Mouse (Mus musculus) midbrain, embryonic 13.5 days (tissue): ENCODE measurements around the gene Insl3. TPM values are rescaled to one million over a fixed set of nuclear protein-coding genes. Genes with fewer than 3 reads are reported as not detected.
A peak's percentile ranks its signal among the peaks of the same experiment; 100 is the strongest.
"Not testable (repeated sequence)": the region's sequence is repeated elsewhere in the genome, so short reads cannot be mapped to it uniquely, and the experiment has no call there.

ENCODE experiments used
- ATAC-seq: fragments of 200-750 bp; cut with Nextera tagmentation; 2 replicates; pipeline ENCODE4 v1.8.0; 2017; ENCODE audit warnings: mild to moderate bottlenecking, moderate TSS enrichment, moderate library complexity
- H3K27ac ChIP-seq: fragments of 300-500 bp; sonication (generic); 2 replicates; pipeline ENCODE4 v1.5.1; 2015; ENCODE audit warnings: inconsistent platforms, mild to moderate bottlenecking, moderate library complexity
- H3K27me3 ChIP-seq: fragments of 300-500 bp; sonication (generic); 2 replicates; pipeline ENCODE4 v1.6.1; 2015; ENCODE audit warnings: mild to moderate bottlenecking, inconsistent platforms
- H3K36me3 ChIP-seq: fragments of 300-500 bp; sonication (generic); 2 replicates; pipeline ENCODE4 v1.6.1; 2015; ENCODE audit warnings: mild to moderate bottlenecking, inconsistent platforms
- H3K4me1 ChIP-seq: fragments of 300-500 bp; sonication (generic); replicated peaks from 2 replicates; pipeline ENCODE4 v1.6.1; 2015; ENCODE audit warnings: inconsistent platforms
- H3K4me2 ChIP-seq: fragments of 300-500 bp; sonication (generic); replicated peaks from 2 replicates; pipeline ENCODE4 v1.6.1; 2015; ENCODE audit warnings: moderate library complexity, mild to moderate bottlenecking, inconsistent platforms
- H3K4me3 ChIP-seq: fragments of 300-500 bp; sonication (generic); replicated peaks from 2 replicates; pipeline ENCODE4 v1.5.1; 2015; ENCODE audit warnings: mild to moderate bottlenecking, inconsistent platforms
- H3K9ac ChIP-seq: fragments of 300-500 bp; sonication (generic); replicated peaks from 2 replicates; pipeline ENCODE4 v1.6.1; 2015; ENCODE audit warnings: mild to moderate bottlenecking, inconsistent platforms
- H3K9me3 ChIP-seq: fragments of 300-500 bp; sonication (generic); 2 replicates; pipeline ENCODE4 v1.6.1; 2016; ENCODE audit warnings: mild to moderate bottlenecking, inconsistent platforms
- WGBS: fragments of 180-500 bp; shearing (Covaris S2); methylation state at CpG from one replicate; pipeline ENCODE4 v1.1.7; 2015; 5-methylcytosine and 5-hydroxymethylcytosine counted together
- polyA plus RNA-seq: library from polyadenylated mRNA; unstranded; fragments of >200 nt; fragmentation: Nextera tagmentation; extraction: Ambion mirVana; gene quantifications from 2 replicates; pipeline ENCODE4 v1.2.1, GENCODE M21; 2015

Insl3 gene
- polyA plus RNA-seq, 1 experiment from 2014 or later, result 0.79 TPM

DNA sequence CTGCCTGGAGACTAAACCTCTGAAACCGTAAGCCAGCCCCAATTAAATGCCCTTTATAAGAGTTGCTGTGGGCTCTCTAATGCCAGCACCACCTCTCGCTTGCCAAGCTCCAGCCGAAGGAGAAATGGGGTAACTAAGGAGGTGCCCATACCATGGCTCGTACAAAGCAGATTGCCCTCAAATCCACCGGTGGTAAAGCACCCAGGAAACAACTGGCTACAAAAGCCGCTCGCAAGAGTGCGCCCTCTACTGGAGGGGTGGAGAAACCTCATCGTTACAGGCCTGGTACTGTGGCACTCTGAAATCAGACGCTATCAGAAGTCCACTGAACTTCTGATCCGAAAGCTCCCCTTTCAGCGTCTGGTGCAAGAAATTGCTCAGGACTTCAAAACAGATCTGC lies 6.4 kb downstream of the Insl3 start:
- H3K4me2 ChIP-seq, H3K36me3 ChIP-seq, H3K27ac ChIP-seq, H3K9me3 ChIP-seq, ATAC-seq, H3K9ac ChIP-seq, H3K4me3 ChIP-seq: not testable (repeated sequence)
- 69% methylated on average over 12 of the region's 12 CpGs for WGBS
- Histone ChIP-seq H3K4me1 (peaks cover 12% of the 10 kb centered on the region), H3K27me3 (peaks cover 84% of the 10 kb centered on the region)

DNA sequence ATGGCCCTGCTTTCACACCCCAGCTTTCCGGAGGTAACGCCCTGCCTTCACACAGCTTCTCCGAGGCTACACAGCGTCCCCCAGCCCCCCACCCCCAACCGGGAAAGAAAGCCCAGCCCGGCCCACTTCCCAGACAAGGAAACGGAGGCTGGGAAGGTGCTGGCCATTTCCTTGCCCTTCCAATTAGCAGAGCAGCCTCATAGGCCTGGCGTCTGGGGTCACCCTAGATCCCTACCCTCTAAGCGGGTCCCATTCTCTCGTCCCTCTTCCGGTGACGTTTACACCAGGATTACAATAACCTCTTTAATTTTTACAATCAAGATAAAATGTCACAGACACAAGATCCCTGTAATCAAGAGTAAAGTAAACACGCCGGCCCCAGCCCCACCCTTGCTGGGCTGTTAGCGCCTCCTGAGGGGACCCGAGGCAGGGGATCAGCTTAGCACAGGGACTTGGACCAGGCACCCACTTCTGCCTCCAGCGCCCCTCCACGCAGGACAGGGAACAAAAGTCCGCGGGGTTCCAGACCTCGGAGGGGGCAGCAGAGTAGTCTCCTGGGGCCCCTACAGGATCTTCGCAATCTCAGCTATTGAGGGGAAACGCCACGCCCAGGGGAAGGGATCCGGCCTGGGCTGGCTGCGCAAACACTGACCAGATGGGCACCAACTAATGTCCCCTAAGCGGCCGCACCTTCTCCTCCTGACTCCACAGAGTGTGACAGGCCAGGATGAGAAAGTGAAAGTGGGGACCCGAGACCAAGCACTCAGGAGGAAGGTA lies 11.7 kb downstream of the Insl3 start:
- 13% methylated on average over 29 of the region's 29 CpGs for WGBS
- Histone ChIP-seq H3K9me3 (no peaks in the 10 kb centered on the region), H3K4me1 (no peaks in the 10 kb centered on the region; the same call in 1 of the 2 replicates), H3K36me3 (no peaks in the 10 kb centered on the region), H3K4me2 (peak overlapping the region; percentile 11; the same call in 1 of the 2 replicates), H3K4me3 (no peak overlapping the region), H3K27ac (no peak overlapping the region), H3K9ac (no peak overlapping the region), H3K27me3 (peaks cover 80% of the 10 kb centered on the region)
- ATAC-seq, result peak; percentile 34; the same call in 1 of the 2 replicates

DNA sequence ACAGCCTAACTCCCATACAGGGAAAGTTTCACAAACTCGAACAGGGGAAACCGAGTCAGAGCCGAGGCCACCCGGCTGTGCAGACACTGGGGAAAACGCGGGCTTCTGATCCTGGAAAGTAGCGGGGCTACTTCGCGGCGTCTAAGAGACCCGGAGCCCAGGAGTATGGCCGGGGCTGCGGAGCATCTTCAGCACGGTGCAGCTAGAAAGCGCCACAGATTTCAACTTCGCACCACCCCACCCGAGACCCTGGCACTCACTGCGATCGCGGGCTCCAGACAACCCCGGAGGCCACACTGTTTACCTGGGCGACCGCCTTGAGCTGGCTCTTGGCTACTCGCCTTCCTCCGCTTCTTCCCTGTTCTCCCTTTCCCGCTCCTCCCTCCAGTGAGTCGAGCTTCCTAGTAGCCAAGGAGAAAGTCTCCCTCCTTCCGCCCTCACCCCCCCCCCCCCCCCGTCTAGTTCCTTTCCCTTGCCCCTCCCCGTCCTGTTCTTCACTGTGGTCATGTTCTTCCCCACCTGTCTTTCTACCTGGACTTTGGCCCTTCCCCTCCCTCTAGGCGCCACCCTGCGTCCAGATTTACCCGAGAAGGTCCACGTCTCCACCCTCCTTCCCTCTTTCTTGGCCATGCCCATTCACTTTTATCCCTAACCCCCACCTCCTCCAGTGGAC lies 12.5 kb downstream of the Insl3 start, which contains the start of gene B3gnt3:
TSS of gene B3gnt3 (minus strand) at position 376 of the 673 bp plus-strand sequence.
- peaks cover 76% of the 10 kb centered on the region for H3K27me3 ChIP-seq
- 26% methylated on average over 33 of the region's 34 CpGs for WGBS
- ATAC-seq, result no peak

GRCm38 (mm10) chr8:71702087-71702432 lies 13.0 kb downstream of the Insl3 start:
- 35% methylated on average over 4 of the region's 4 CpGs for WGBS
- Histone ChIP-seq H3K9ac (no peak overlapping the region), H3K36me3 (no peaks in the 10 kb centered on the region), H3K9me3 (no peaks in the 10 kb centered on the region), H3K4me3 (no peak overlapping the region), H3K4me1 (no peaks in the 10 kb centered on the region; the same call in 1 of the 2 replicates), H3K27ac (no peak overlapping the region), H3K27me3 (peaks cover 73% of the 10 kb centered on the region), H3K4me2 (no peak overlapping the region)
- ATAC-seq, result no peak

More for the DNA sequence above, 12.5 kb downstream of the Insl3 start, which contains the start of gene B3gnt3:
- Histone ChIP-seq H3K27ac (no peak within 1 kb of the TSS), H3K36me3 (no peaks in the 10 kb centered on the region), H3K4me2 (peak within 1 kb of the TSS; percentile 11; the same call in 1 of the 2 replicates), H3K9ac (no peak within 1 kb of the TSS), H3K4me3 (no peak within 1 kb of the TSS), H3K9me3 (no peaks in the 10 kb centered on the region), H3K4me1 (no peaks in the 10 kb centered on the region; the same call in 1 of the 2 replicates)

- 85% methylated on average over 3 of the region's 3 CpGs for WGBS
- Histone ChIP-seq H3K27me3 (peaks cover 75% of the 10 kb centered on the region), H3K27ac (no peak overlapping the region), H3K9ac (no peak overlapping the region), H3K4me3 (no peak overlapping the region), H3K4me2 (no peak overlapping the region), H3K9me3 (no peaks in the 10 kb centered on the region), H3K4me1 (no peaks in the 10 kb centered on the region; the same call in 1 of the 2 replicates), H3K36me3 (no peaks in the 10 kb centered on the region)
- ATAC-seq, result no peak
These were observed 13.9 kb downstream of the Insl3 start for GRCm38 (mm10) chr8:71702923-71703322.

DNA sequence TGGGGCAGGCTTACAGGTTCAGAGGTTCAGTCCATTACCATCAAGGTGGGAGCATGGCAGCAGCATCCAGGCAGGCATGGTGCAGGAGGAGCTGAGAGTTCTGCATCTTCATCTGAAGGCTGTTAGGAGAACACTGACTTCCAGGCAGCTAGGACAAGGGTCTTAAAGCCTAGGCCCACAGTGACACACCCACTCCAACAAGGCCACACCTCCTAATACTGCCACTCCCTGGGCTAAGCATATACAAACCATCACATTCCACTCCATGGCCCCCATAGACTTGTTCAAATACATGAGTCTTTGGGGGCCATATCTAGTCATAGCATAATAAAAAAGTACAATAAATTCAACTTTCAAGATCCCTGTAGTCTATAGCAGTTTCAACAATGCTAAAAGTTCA lies 14.4 kb downstream of the Insl3 start:
- not testable (repeated sequence) for H3K36me3 ChIP-seq

DNA sequence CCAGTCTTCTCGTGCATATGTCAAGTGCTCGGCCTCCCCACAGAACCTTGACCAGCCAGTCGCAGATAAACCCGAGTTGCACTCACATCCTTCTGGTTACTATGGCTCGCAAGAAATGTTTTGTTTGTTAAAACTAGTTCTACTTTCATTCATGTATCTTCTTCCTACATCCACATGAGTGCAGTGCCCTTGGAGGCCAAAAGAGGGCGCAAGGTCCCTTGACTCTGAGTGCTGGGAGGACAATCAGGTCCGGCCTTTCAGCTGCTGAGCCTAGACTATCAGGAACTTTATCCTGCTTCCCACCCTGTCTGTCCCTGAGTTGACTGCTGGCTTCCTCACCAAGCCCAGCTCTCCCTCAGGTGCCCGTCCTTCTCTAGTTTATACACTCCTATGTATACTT lies 18.9 kb downstream of the Insl3 start:
- Histone ChIP-seq H3K4me2 (no peak overlapping the region), H3K4me1 (peaks cover 12% of the 10 kb centered on the region), H3K9ac (no peak overlapping the region), H3K27ac (no peak overlapping the region), H3K27me3 (peaks cover 45% of the 10 kb centered on the region), H3K4me3 (no peak overlapping the region), H3K9me3 (no peaks in the 10 kb centered on the region), H3K36me3 (peaks cover 31% of the 10 kb centered on the region)
- ATAC-seq, result no peak
- 32% methylated on average over 8 of the region's 8 CpGs for WGBS

More for the DNA sequence above, 14.4 kb downstream of the Insl3 start:
- peaks cover 77% of the 10 kb centered on the region for H3K27me3 ChIP-seq
- not testable (repeated sequence) for H3K9ac ChIP-seq, H3K4me3 ChIP-seq, H3K4me1 ChIP-seq, H3K9me3 ChIP-seq, ATAC-seq, H3K27ac ChIP-seq, H3K4me2 ChIP-seq

DNA sequence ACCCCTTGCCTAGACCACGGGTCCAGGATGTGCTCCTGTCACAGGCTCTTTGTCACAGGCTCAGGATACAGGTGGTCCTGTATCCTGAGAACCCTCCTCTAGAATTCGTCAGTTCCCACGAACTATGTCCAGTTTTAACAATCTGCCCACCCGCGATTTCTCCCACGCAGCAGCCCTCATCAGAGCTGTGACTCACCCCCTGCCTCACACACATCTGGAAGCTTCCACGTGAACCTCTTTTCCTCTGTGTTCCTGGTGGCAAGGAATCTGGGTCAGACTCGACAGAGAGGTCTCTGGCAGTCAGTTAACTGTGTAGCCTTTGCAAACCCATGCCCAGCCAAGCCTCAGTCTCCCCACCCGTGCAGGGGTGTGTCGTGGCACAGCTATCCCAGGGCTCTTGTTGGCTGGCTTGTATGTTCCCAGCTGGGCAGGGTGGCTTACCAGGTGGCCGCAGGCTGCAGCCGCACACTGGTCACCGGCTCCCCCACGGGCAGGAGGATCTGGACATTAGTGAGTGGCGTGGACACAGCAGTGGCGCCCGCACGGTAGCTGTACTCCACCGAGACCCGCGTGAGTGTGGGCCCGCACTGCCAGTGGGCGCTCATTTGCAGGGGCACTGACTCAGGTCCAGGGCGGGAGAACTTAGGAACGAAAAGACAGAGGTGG lies 20.3 kb downstream of the Insl3 start:
- peak; percentile 21; the same call in 1 of the 2 replicates for ATAC-seq
- H3K27me3 ChIP-seq, result peaks cover 32% of the 10 kb centered on the region
- 38% methylated on average over 25 of the region's 25 CpGs for WGBS
- no peaks in the 10 kb centered on the region for H3K9me3 ChIP-seq
- no peak overlapping the region; the same call in 1 of the 2 replicates for H3K9ac ChIP-seq
- H3K4me3 ChIP-seq, result no peak overlapping the region; the same call in 1 of the 2 replicates
- H3K4me2 ChIP-seq, result peak overlapping the region; percentile 51
- peaks cover 45% of the 10 kb centered on the region for H3K36me3 ChIP-seq
- no peak overlapping the region for H3K27ac ChIP-seq
- peaks cover 12% of the 10 kb centered on the region for H3K4me1 ChIP-seq

DNA sequence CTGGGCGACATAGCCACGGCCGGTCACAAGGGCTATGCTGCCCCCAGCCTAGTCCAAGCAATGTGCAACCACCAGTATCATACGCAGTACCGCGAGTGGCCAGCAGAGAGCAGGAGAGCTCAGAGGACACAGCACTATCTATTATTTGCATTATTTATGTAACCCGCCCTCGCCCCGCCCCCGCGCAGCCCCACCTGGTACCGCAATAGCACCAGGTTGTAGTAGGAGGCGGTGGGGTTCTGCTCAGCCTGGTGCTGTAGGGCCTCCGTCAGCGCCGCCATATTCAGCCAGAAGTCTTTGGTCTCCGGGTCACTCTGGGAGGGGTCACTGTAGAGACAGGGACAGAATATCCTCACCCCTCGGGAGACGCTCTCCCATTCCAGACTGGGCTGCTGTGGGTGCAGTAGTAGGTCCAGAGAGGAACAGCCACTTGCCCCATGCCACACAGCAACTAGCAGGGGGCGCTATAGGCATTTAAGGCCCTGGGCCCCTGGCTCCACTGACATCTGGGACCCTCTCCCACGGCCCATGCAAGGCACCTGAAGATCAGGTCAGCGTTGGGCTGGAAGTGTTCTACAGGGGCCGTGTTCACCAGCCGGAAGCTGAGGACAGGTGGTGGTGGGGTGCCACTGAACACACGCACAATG lies 20.9 kb downstream of the Insl3 start:
- 22% methylated on average over 25 of the region's 25 CpGs for WGBS
- peak overlapping the region; percentile 51 for H3K4me2 ChIP-seq
- no peak overlapping the region for H3K27ac ChIP-seq
- no peaks in the 10 kb centered on the region for H3K9me3 ChIP-seq
- peaks cover 12% of the 10 kb centered on the region for H3K4me1 ChIP-seq
- H3K4me3 ChIP-seq, result peak overlapping the region; percentile 20
- H3K9ac ChIP-seq, result peak overlapping the region; percentile 44
- H3K27me3 ChIP-seq, result peaks cover 26% of the 10 kb centered on the region
- peak; percentile 78 for ATAC-seq
- peaks cover 52% of the 10 kb centered on the region for H3K36me3 ChIP-seq

DNA sequence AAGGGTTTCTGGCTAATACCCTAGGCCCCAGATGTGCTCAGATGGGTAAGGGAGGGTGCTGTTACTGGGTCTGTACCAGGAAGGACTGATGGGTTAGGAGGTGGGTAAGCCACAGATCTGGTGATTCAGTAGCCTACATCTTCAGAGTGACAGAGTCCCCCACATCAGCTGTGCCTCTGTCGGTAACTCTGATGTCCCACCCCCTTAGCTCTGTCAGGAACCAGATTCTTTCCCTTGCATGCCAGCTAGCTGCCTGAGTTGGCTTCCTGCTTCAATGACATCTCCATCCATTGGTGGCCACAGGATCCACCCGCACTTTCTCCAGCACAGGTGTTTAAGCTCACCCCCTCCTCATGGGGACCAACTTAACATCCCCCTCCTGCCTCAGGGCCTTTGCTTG lies 22.6 kb downstream of the Insl3 start:
- ATAC-seq, result no peak
- 84% methylated on average over 2 of the region's 2 CpGs for WGBS
- peaks cover 66% of the 10 kb centered on the region for H3K36me3 ChIP-seq

GRCm38 (mm10) chr8:71715531-71715930 lies 26.5 kb downstream of the Insl3 start:
- no peak overlapping the region for H3K27ac ChIP-seq
- H3K9ac ChIP-seq, result no peak overlapping the region
- H3K4me3 ChIP-seq, result no peak overlapping the region
- H3K4me2 ChIP-seq, result no peak overlapping the region
- WGBS, result 67% methylated on average over 8 of the region's 8 CpGs
- H3K4me1 ChIP-seq, result peaks cover 26% of the 10 kb centered on the region
- no peaks in the 10 kb centered on the region for H3K27me3 ChIP-seq
- H3K9me3 ChIP-seq, result no peaks in the 10 kb centered on the region
- peaks cover 70% of the 10 kb centered on the region for H3K36me3 ChIP-seq
- no peak for ATAC-seq

More for the DNA sequence above, 22.6 kb downstream of the Insl3 start:
- peaks cover 12% of the 10 kb centered on the region for H3K4me1 ChIP-seq
- H3K9me3 ChIP-seq, result no peaks in the 10 kb centered on the region
- no peak overlapping the region for H3K4me3 ChIP-seq
- no peak overlapping the region for H3K27ac ChIP-seq
- H3K4me2 ChIP-seq, result no peak overlapping the region
- peaks cover 20% of the 10 kb centered on the region for H3K27me3 ChIP-seq
- H3K9ac ChIP-seq, result no peak overlapping the region
